Mouse (Mus musculus) G1E (cell line): Measurements from ENCODE around the gene Bach2.

ENCODE experiments used
- CTCF ChIP-seq: IDR thresholded peaks from 2 replicates; pipeline ENCODE4 v1.5.1; 2012; ENCODE audit warnings: low read depth, low read length, inconsistent platforms, mixed read lengths
- GATA1 ChIP-seq: IDR thresholded peaks from 2 replicates; pipeline ENCODE4 v1.6.1; 2012; ENCODE audit warnings: borderline replicate concordance, low read length, inconsistent platforms, mixed read lengths

GRCm38 (mm10) chr4:32245586-32245985, 7.0 kb downstream of the Bach2 start:
- TF ChIP-seq GATA1 (no peak), CTCF (no peak)
